In genomic region chr2:154209112-154209511, GRCm38 (mm10) we compare ENCODE assay signal across 12 mouse cellular contexts. TPM values are rescaled to one million over a fixed set of nuclear protein-coding genes. Genes with fewer than 3 reads are reported as not detected.
DNase-seq lines count a peak whose midpoint lies in the region; ATAC-seq and TF ChIP-seq lines count a peak whose summit lies in the region.
"Had no signal": no experiment of that assay in that cellular context is flagged by ENCODE, and none has a peak within 500 bp of the region (broad histone marks: within the 10 kb centered on the region; RNA-seq: fewer than 3 reads in every experiment).

No protein-coding gene starts in this region.

- no peak overlapping the region for H3K4me2 ChIP-seq in forebrain, embryonic 14.5 days (ENCODE audit: low read length)
- H3K4me2 ChIP-seq in forebrain, embryonic 11.5 days (ENCODE audit: low read depth, low read length, severe bottlenecking) = no peak overlapping the region
- H3K4me2 ChIP-seq in liver, postnatal 0 days (ENCODE audit: low read depth, low read length) = no peak overlapping the region
- no peak overlapping the region for H3K4me2 ChIP-seq in liver, embryonic 11.5 days
- H3K4me2 ChIP-seq: embryonic facial prominence, embryonic 12.5 days had no signal

- no peak overlapping the region for H3K27ac ChIP-seq in forebrain, embryonic 14.5 days (ENCODE audit: low read depth, low read length)
- H3K27ac ChIP-seq in forebrain, embryonic 11.5 days (ENCODE audit: low read depth, low read length) = no peak overlapping the region
- no peak overlapping the region for H3K27ac ChIP-seq in liver, postnatal 0 days (ENCODE audit: low read depth)
- no peak overlapping the region for H3K27ac ChIP-seq in liver, embryonic 11.5 days (ENCODE audit: low read depth, low read length)
- H3K27ac ChIP-seq: embryonic facial prominence, embryonic 12.5 days; macrophage had no signal

- no peak overlapping the region for H3K9ac ChIP-seq in forebrain, embryonic 14.5 days (ENCODE audit: low read length)
- H3K9ac ChIP-seq in forebrain, embryonic 11.5 days (ENCODE audit: low read length) = no peak overlapping the region
- H3K9ac ChIP-seq in liver, postnatal 0 days (replicated peaks) = no peak overlapping the region
- no peak overlapping the region for H3K9ac ChIP-seq in liver, embryonic 11.5 days (ENCODE audit: low read depth, low read length)
- H3K9ac ChIP-seq: embryonic facial prominence, embryonic 12.5 days had no signal

- no peaks in the 10 kb centered on the region for H3K9me3 ChIP-seq in forebrain, embryonic 14.5 days (replicated peaks; ENCODE audit: control insufficient read depth, low read length)
- no peaks in the 10 kb centered on the region for H3K9me3 ChIP-seq in forebrain, embryonic 11.5 days (ENCODE audit: control insufficient read depth, low read length)
- no peaks in the 10 kb centered on the region for H3K9me3 ChIP-seq in liver, postnatal 0 days (ENCODE audit: low read length)
- H3K9me3 ChIP-seq in liver, embryonic 11.5 days (ENCODE audit: control insufficient read depth, low read length) = no peaks in the 10 kb centered on the region
- H3K9me3 ChIP-seq: embryonic facial prominence, embryonic 12.5 days had no signal

- TF ChIP-seq CTCF in liver, postnatal 0 days (IDR thresholded peaks at IDR 0.05; ENCODE audit: low read depth) = peak; percentile 54

- no peak overlapping the region for H3K4me3 ChIP-seq in forebrain, embryonic 14.5 days (ENCODE audit: low read depth, low read length)
- no peak overlapping the region for H3K4me3 ChIP-seq in forebrain, embryonic 11.5 days (ENCODE audit: low read depth, low read length)
- H3K4me3 ChIP-seq in liver, postnatal 0 days (ENCODE audit: low read depth, low read length) = no peak overlapping the region
- no peak overlapping the region for H3K4me3 ChIP-seq in liver, embryonic 11.5 days (ENCODE audit: low read depth, low read length)
- H3K4me3 ChIP-seq: embryonic facial prominence, embryonic 12.5 days had no signal

- TF ChIP-seq EP300 in liver, postnatal 0 days (IDR thresholded peaks at IDR 0.05; ENCODE audit: low read depth) = no peak

- H3K4me1 ChIP-seq in forebrain, embryonic 14.5 days (ENCODE audit: control insufficient read depth, insufficient read depth, low read length) = no peaks in the 10 kb centered on the region
- H3K4me1 ChIP-seq in forebrain, embryonic 11.5 days (replicated peaks; ENCODE audit: control insufficient read depth, insufficient read depth, low read length) = no peaks in the 10 kb centered on the region
- no peaks in the 10 kb centered on the region for H3K4me1 ChIP-seq in liver, postnatal 0 days (ENCODE audit: insufficient read depth)
- H3K4me1 ChIP-seq in liver, embryonic 11.5 days (replicated peaks; ENCODE audit: control insufficient read depth, insufficient read depth, low read length) = no peaks in the 10 kb centered on the region
- H3K4me1 ChIP-seq: embryonic facial prominence, embryonic 12.5 days had no signal

- no peaks in the 10 kb centered on the region for H3K36me3 ChIP-seq in forebrain, embryonic 14.5 days (ENCODE audit: control insufficient read depth, insufficient read depth, low read length)
- no peaks in the 10 kb centered on the region for H3K36me3 ChIP-seq in forebrain, embryonic 11.5 days (ENCODE audit: control insufficient read depth, insufficient read depth, low read length)
- no peaks in the 10 kb centered on the region for H3K36me3 ChIP-seq in liver, postnatal 0 days (replicated peaks; ENCODE audit: insufficient read depth, low read length)
- H3K36me3 ChIP-seq in liver, embryonic 11.5 days (ENCODE audit: control insufficient read depth, insufficient read depth, low read length) = no peaks in the 10 kb centered on the region
- H3K36me3 ChIP-seq: embryonic facial prominence, embryonic 12.5 days had no signal

- no peak for ATAC-seq in forebrain, embryonic 14.5 days
- ATAC-seq in forebrain, embryonic 11.5 days (replicated peaks; ENCODE audit: low FRiP score) = no peak
- no peak for ATAC-seq in liver, postnatal 0 days
- ATAC-seq in liver, embryonic 11.5 days (replicated peaks; ENCODE audit: low FRiP score) = no peak

- 23% methylated on average over 3 of the region's 3 CpGs for WGBS in forebrain, embryonic 14.5 days
- 18% methylated on average over 3 of the region's 3 CpGs for WGBS in forebrain, embryonic 11.5 days
- 12% methylated on average over 3 of the region's 3 CpGs for WGBS in liver, postnatal 0 days (ENCODE audit: insufficient replicate concordance)
- 13% methylated on average over 3 of the region's 3 CpGs for WGBS in liver, embryonic 11.5 days

- no peaks in the 10 kb centered on the region for H3K27me3 ChIP-seq in forebrain, embryonic 14.5 days (replicated peaks; ENCODE audit: control insufficient read depth, insufficient read depth, low read length)
- H3K27me3 ChIP-seq in forebrain, embryonic 11.5 days (ENCODE audit: control insufficient read depth, insufficient read depth, low read length) = no peaks in the 10 kb centered on the region
- no peaks in the 10 kb centered on the region for H3K27me3 ChIP-seq in liver, postnatal 0 days (ENCODE audit: insufficient read depth, low read length)
- no peaks in the 10 kb centered on the region; the same call in 1 of the 2 replicates for H3K27me3 ChIP-seq in liver, embryonic 11.5 days (replicated peaks; ENCODE audit: control insufficient read depth, insufficient read depth, low read length)
- H3K27me3 ChIP-seq: embryonic facial prominence, embryonic 12.5 days had no signal

- peak; percentile 65 for DNase-seq in forebrain, embryonic 14.5 days (ENCODE audit: low spot score)
- no peak for DNase-seq in forebrain, embryonic 11.5 days (ENCODE audit: low spot score)
- DNase-seq in liver, postnatal 0 days = no peak
- no peak for DNase-seq in liver, embryonic 11.5 days (ENCODE audit: low spot score)
- DNase-seq in NIH3T3 (ENCODE audit: low read depth) = peak; percentile 61
- DNase-seq in induced T-regulatory cell, adult 2 months (ENCODE audit: low read depth) = peak; percentile 8
- no peak for DNase-seq in heart, postnatal 4 days
- DNase-seq in urinary bladder, postnatal 4 days (ENCODE audit: low spot score in 2 of 2) = no peak

RNA-seq across cellular contexts. Expression of gene Bpifb5, which starts 14.4 kb away (rescaled TPM):
- 0.22 and 0.51 TPM in 2 replicates for polyA plus RNA-seq in forebrain, embryonic 14.5 days (2014; fragmentation: Nextera tagmentation; extraction: Ambion mirVana)
- polyA plus RNA-seq in forebrain, embryonic 11.5 days (2014; fragmentation: Nextera tagmentation; extraction: Ambion mirVana) = 0.16 TPM in 1 of 2 replicates, not detected in the other
- polyA plus RNA-seq in liver, postnatal 0 days (2015; fragmentation: Nextera tagmentation; extraction: Ambion mirVana) = not detected in 2 replicates
- polyA plus RNA-seq in liver, embryonic 11.5 days (2014; fragmentation: Nextera tagmentation; extraction: Ambion mirVana) = not detected in 2 replicates
- not detected for total RNA-seq in heart, postnatal 4 days (2021)
- total RNA-seq: heart, adult 8-10 months had no signal
- polyA plus RNA-seq: macrophage had no signal

RNA-seq across cellular contexts. Expression of gene Bpifb1, which starts 18.5 kb away (rescaled TPM):
- polyA plus RNA-seq in forebrain, embryonic 14.5 days (2014; fragmentation: Nextera tagmentation; extraction: Ambion mirVana) = 0.28 and 0.48 TPM in 2 replicates
- polyA plus RNA-seq in forebrain, embryonic 11.5 days (2014; fragmentation: Nextera tagmentation; extraction: Ambion mirVana) = not detected in 2 replicates
- 0.16 and 0.27 TPM in 2 replicates for polyA plus RNA-seq in liver, postnatal 0 days (2015; fragmentation: Nextera tagmentation; extraction: Ambion mirVana)
- polyA plus RNA-seq in liver, embryonic 11.5 days (2014; fragmentation: Nextera tagmentation; extraction: Ambion mirVana) = 0.14 TPM in 1 of 2 replicates, not detected in the other
- under 1 TPM in 1 of 2 experiments, not detected in 1; 0.20 TPM for total RNA-seq in heart, postnatal 4 days (2021)
- polyA plus RNA-seq: embryonic facial prominence, embryonic 12.5 days; large intestine, adult 2 months; macrophage had no signal

RNA-seq across cellular contexts. Expression of gene Bpifa5, which starts 46.7 kb away (rescaled TPM):
- polyA plus RNA-seq in forebrain, embryonic 14.5 days (2014; fragmentation: Nextera tagmentation; extraction: Ambion mirVana) = not detected in 2 replicates
- polyA plus RNA-seq in forebrain, embryonic 11.5 days (2014; fragmentation: Nextera tagmentation; extraction: Ambion mirVana) = not detected in 2 replicates
- polyA plus RNA-seq in liver, postnatal 0 days (2015; fragmentation: Nextera tagmentation; extraction: Ambion mirVana) = not detected in 2 replicates
- not detected in 2 replicates for polyA plus RNA-seq in liver, embryonic 11.5 days (2014; fragmentation: Nextera tagmentation; extraction: Ambion mirVana)
- total RNA-seq in heart, postnatal 4 days (2021) = not detected
- total RNA-seq: heart, adult 8-10 months had no signal
- polyA plus RNA-seq: embryonic facial prominence, embryonic 12.5 days; large intestine, adult 2 months; macrophage had no signal

RNA-seq across cellular contexts. Expression of gene Bpifb9a, which starts 48.5 kb away (rescaled TPM):
- polyA plus RNA-seq in forebrain, embryonic 14.5 days (2014; fragmentation: Nextera tagmentation; extraction: Ambion mirVana) = not detected in 2 replicates
- not detected in 2 replicates for polyA plus RNA-seq in forebrain, embryonic 11.5 days (2014; fragmentation: Nextera tagmentation; extraction: Ambion mirVana)
- polyA plus RNA-seq in liver, postnatal 0 days (2015; fragmentation: Nextera tagmentation; extraction: Ambion mirVana) = not detected in 2 replicates
- not detected in 2 replicates for polyA plus RNA-seq in liver, embryonic 11.5 days (2014; fragmentation: Nextera tagmentation; extraction: Ambion mirVana)
- total RNA-seq in heart, postnatal 4 days (2021) = not detected
- total RNA-seq: heart, adult 8-10 months had no signal
- polyA plus RNA-seq: embryonic facial prominence, embryonic 12.5 days; large intestine, adult 2 months; macrophage had no signal

Comparison
In these comparisons a context has a peak if more than half of its experiments do, and no peak if none do; other contexts are left out.
1. DNase-seq: peak in forebrain, embryonic 14.5 days (single experiment), NIH3T3 (single experiment) and induced T-regulatory cell, adult 2 months (single experiment); none in forebrain, embryonic 11.5 days (single experiment), liver, postnatal 0 days (single experiment), liver, embryonic 11.5 days (single experiment), heart, postnatal 4 days (single experiment) and urinary bladder, postnatal 4 days (0 of 2).